Mouse (Mus musculus) kidney, postnatal 14 days (tissue): ENCODE results near the gene Atg101.

ENCODE experiments used
- DNase-seq: peaks from one replicate; pipeline ENCODE4 v3.0.0; 2022; ENCODE audit warnings: mixed read lengths

The Atg101 gene

GRCm38 (mm10) chr15:101283911-101284750 is at the start of gene Atg101:
Gene Atg101 (plus strand): TSS chr15:101284272.
- DNase-seq = peak; percentile 92

- DNase-seq = no peak
Observed at GRCm38 (mm10) chr15:101234611-101235341, 49.3 kb upstream of the Atg101 start.

GRCm38 (mm10) chr15:101235342-101235698 is 48.8 kb upstream of the Atg101 start:
- DNase-seq = no peak

GRCm38 (mm10) chr15:101235728-101236327 is 48.2 kb upstream of the Atg101 start:
- peak; percentile 43 for DNase-seq

- DNase-seq = peak; percentile 80
Observed at GRCm38 (mm10) chr15:101236878-101237277, 47.2 kb upstream of the Atg101 start.

GRCm38 (mm10) chr15:101238885-101239511 is 45.1 kb upstream of the Atg101 start:
- peak; percentile 76 for DNase-seq

- no peak for DNase-seq
Observed at GRCm38 (mm10) chr15:101239821-101240220, 44.3 kb upstream of the Atg101 start.

GRCm38 (mm10) chr15:101240799-101241204 is 43.3 kb upstream of the Atg101 start:
- DNase-seq = peak; percentile 91

- DNase-seq = peak; percentile 30
Observed at GRCm38 (mm10) chr15:101241236-101241635, 42.8 kb upstream of the Atg101 start.

GRCm38 (mm10) chr15:101241853-101242252 is 42.2 kb upstream of the Atg101 start:
- no peak for DNase-seq

- peak; percentile 81 for DNase-seq
Observed at GRCm38 (mm10) chr15:101242645-101243044, 41.4 kb upstream of the Atg101 start.

GRCm38 (mm10) chr15:101244012-101244411 is 40.1 kb upstream of the Atg101 start:
- DNase-seq = no peak

- peak; percentile 98 for DNase-seq
Observed at GRCm38 (mm10) chr15:101246231-101247154, 37.6 kb upstream of the Atg101 start.

GRCm38 (mm10) chr15:101247155-101247498 is 36.9 kb upstream of the Atg101 start:
- DNase-seq = no peak

- DNase-seq = no peak
Observed at GRCm38 (mm10) chr15:101248029-101248710, 35.9 kb upstream of the Atg101 start.

- no peak for DNase-seq
Observed at GRCm38 (mm10) chr15:101250220-101250800, 33.8 kb upstream of the Atg101 start.

GRCm38 (mm10) chr15:101251930-101252329 is 32.1 kb upstream of the Atg101 start:
- DNase-seq = no peak

- no peak for DNase-seq
Observed at GRCm38 (mm10) chr15:101252614-101253013, 31.5 kb upstream of the Atg101 start.

- DNase-seq = no peak
Observed at GRCm38 (mm10) chr15:101253563-101253885, 30.5 kb upstream of the Atg101 start.

GRCm38 (mm10) chr15:101253886-101254795 is 29.9 kb upstream of the Atg101 start, which contains the start of gene Nr4a1:
Gene Nr4a1 (plus strand): TSS chr15:101254269.
- peak; percentile 85 for DNase-seq
